Mouse (Mus musculus): ENCODE measurements around the gene Sp2. TPM values are rescaled to one million over a fixed set of nuclear protein-coding genes. Genes with fewer than 3 reads are reported as not detected.

The Sp2 gene
- polyA plus RNA-seq, 1 experiment from 2014 or later: 18.6 TPM

DNA sequence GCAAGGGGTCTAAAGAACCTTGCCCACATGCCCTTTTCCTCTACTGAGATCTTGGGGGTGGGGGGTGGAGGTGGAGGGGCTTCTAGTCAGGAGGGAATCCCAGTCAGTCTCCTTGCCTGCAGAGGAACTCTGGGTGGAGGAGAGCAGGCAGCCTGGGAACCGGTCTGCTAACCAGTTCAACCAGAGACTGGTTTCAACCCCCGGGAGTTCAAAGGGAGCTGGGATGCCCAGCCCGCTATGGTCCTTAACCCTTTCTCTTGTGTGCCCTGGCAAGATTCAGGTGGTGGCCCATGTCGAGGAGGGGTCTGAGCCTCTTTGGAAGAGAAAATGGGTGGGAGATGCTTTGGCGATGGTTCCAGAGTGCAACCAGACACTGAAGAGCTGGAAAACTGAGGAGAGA, 54.1 kb downstream of the Sp2 start:
- Histone ChIP-seq H3K4me2 (no peak overlapping the region), H3K4me3 (no peak overlapping the region), H3K36me3 (no peaks in the 10 kb centered on the region), H3K4me1 (replicated peaks) (no peaks in the 10 kb centered on the region), H3K27ac (replicated peaks) (no peak overlapping the region), H3K9me3 (no peaks in the 10 kb centered on the region), H3K9ac (no peak overlapping the region), H3K27me3 (peaks cover 13% of the 10 kb centered on the region; the same call in 1 of the 2 replicates)
- no peak for ATAC-seq (ENCODE audit: low FRiP score, low read depth)
- 12% methylated on average over 5 of the region's 5 CpGs for WGBS

DNA sequence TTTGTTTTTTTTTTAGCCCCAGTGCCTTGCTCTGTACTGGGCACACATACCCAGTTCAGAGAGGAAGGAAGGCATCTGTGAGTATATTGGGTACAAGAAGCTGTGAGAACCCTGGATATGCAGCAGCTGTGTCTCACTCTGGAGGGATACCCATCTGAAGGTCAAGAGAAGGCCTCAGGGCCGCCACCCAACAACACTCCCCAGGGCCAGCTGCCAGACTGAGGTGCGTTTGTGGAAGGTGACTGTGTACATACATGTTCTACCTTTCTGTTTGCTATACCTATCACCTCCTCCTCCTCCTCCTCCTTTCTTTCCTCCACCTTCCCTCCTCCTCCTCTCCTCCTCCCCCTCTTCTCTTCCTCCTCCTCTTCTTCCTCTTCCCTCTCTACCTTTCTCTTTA, 54.7 kb downstream of the Sp2 start, which contains the start of gene Prr15l:
Prr15l (plus strand) TSS at position 17 of the 400 bp plus-strand sequence.
- Histone ChIP-seq H3K27me3 (peaks cover 13% of the 10 kb centered on the region; the same call in 1 of the 2 replicates), H3K27ac (replicated peaks) (no peak within 1 kb of the TSS), H3K4me1 (replicated peaks) (no peaks in the 10 kb centered on the region), H3K9me3 (no peaks in the 10 kb centered on the region), H3K9ac (no peak within 1 kb of the TSS), H3K36me3 (no peaks in the 10 kb centered on the region), H3K4me2 (no peak within 1 kb of the TSS), H3K4me3 (no peak within 1 kb of the TSS)
- 76% methylated on average over 2 of the region's 2 CpGs for WGBS
- no peak for ATAC-seq (ENCODE audit: low FRiP score, low read depth)

DNA sequence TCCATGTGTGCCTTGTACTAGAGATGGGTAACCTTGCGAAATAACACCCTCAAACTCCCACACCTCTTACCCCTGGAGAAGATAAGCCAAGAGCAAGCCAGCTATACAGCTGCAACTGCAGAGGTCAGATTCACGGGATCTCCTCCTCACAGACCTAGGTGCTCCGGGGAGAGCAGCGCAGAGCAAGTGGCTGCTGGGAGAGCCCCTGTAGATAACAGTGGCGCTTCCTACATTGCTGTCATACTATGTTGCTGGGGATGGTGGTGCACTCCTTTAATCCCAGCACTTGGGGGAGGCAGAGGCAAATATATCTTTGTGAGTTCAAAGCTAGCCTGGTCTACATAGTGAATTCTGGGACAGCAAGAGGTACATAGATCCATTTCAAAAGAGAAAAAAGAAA, 56.2 kb downstream of the Sp2 start:
- H3K4me1 ChIP-seq (replicated peaks): no peaks in the 10 kb centered on the region
- H3K9me3 ChIP-seq: no peaks in the 10 kb centered on the region
- no peak overlapping the region for H3K4me3 ChIP-seq
- no peak overlapping the region for H3K4me2 ChIP-seq
- no peak for ATAC-seq (ENCODE audit: low FRiP score, low read depth)
- peaks cover 13% of the 10 kb centered on the region; the same call in 1 of the 2 replicates for H3K27me3 ChIP-seq
- WGBS: 83% methylated on average over 5 of the region's 5 CpGs
- no peak overlapping the region for H3K9ac ChIP-seq
- H3K36me3 ChIP-seq: no peaks in the 10 kb centered on the region
- H3K27ac ChIP-seq (replicated peaks): no peak overlapping the region

DNA sequence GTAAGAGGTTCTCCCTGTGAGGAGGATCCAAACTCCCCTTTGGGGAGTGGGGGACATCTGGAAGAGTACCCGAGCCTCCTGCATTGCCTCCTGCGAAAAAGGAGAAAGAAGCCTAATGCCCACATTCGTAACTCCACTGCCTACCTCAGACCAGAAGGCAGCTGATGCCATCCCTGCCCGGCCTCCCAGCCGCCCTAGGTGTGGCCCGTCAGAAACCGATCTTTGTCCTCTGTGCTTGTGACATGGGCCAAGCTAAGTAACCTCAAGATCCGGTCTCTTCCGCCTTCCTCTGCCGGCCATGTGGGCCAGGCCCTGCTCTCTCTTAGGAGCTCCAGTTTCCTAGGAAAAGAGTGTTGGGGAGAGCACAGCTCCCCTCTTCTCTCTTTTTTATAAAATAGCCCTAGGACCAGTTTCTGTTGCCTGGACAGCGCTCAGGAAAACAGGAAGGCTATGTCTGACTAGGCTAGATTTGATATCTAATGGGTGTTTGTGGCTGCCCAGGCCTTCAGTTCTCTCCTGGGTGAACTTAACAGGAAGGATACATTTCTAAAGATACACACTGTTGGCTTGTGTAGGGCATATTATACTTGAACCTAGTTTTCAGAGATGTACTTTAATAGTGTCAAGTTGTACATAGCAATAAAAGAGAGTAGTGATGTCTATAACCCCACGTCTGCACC, 57.1 kb downstream of the Sp2 start:
- Histone ChIP-seq H3K9ac (no peak overlapping the region), H3K27me3 (peaks cover 13% of the 10 kb centered on the region; the same call in 1 of the 2 replicates), H3K4me3 (no peak overlapping the region), H3K27ac (replicated peaks) (no peak overlapping the region), H3K36me3 (no peaks in the 10 kb centered on the region), H3K9me3 (no peaks in the 10 kb centered on the region), H3K4me2 (no peak overlapping the region), H3K4me1 (replicated peaks) (no peaks in the 10 kb centered on the region)
- 90% methylated on average over 12 of the region's 12 CpGs for WGBS
- ATAC-seq (ENCODE audit: low FRiP score, low read depth): no peak

DNA sequence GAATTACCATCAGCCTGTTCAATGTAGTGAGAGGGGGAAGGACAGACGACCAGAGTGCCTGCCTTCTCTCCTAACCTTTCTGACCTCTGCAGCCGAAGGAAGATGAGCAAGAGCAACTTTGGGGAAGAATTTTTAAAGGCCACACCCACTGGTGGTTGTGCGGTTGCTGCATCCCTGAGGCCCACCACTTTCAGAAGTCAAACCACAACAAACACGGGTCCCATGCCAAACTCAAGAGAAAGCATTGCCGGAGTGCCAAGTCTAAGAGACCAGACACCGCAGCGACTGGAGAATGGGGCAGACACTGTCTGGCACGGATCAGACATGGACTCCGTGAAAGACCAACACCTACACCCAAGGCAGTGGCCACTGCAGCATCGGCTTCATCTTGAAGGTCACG, 57.9 kb downstream of the Sp2 start:
- ATAC-seq (ENCODE audit: low FRiP score, low read depth): no peak
- Histone ChIP-seq H3K36me3 (no peaks in the 10 kb centered on the region), H3K27me3 (peaks cover 13% of the 10 kb centered on the region; the same call in 1 of the 2 replicates), H3K4me1 (replicated peaks) (no peaks in the 10 kb centered on the region), H3K27ac (replicated peaks) (no peak overlapping the region), H3K9ac (no peak overlapping the region), H3K4me3 (no peak overlapping the region), H3K9me3 (no peaks in the 10 kb centered on the region), H3K4me2 (no peak overlapping the region)
- WGBS: 84% methylated on average over 11 of the region's 11 CpGs

DNA sequence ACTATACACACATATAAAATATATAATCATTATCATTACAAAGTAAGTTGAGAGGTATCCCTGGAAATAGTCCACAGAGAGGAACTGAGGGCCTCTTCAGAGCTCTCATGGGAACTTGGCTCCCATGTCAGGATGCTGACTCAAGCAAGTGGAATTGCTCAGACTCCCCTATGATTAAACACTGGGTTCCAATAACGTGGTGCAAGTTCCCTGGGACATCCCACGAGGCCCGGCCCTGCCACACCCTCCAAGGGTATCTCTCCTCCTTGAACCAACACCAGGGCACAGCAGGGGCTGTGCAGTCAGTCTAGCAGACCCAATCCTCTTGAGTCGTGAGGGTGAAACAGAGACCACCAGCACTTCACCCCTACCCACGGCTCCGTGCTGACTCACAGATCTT, 63.8 kb downstream of the Sp2 start:
- Histone ChIP-seq H3K27me3 (no peaks in the 10 kb centered on the region), H3K4me2 (no peak overlapping the region), H3K27ac (replicated peaks) (no peak overlapping the region), H3K4me1 (replicated peaks) (peaks cover 12% of the 10 kb centered on the region), H3K36me3 (no peaks in the 10 kb centered on the region), H3K4me3 (no peak overlapping the region), H3K9me3 (no peaks in the 10 kb centered on the region), H3K9ac (no peak overlapping the region)
- WGBS: 65% methylated on average over 6 of the region's 6 CpGs
- ATAC-seq (ENCODE audit: low FRiP score, low read depth): no peak

DNA sequence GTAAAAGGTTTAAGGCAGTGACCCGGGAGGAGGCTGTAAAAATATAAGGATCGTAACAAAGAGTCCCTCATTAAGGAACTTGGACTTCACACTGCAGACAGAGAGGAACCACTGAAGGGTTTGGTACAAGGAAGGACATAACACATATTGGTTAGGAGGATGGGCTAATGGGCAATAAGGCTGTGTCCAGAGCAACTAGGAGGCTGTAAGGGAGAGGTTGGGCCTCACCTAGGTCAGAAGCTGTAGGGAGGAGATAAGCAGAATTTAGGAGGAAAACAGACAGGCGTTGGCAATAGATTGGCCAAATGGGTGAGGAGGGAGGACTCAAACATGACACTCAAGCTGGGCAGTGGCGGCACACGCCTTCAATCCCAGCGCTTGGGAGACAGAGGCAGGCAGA, 65.3 kb downstream of the Sp2 start:
- no peak overlapping the region for H3K27ac ChIP-seq (replicated peaks)
- ATAC-seq (ENCODE audit: low FRiP score, low read depth): no peak
- 93% methylated on average over 6 of the region's 6 CpGs for WGBS
- no peaks in the 10 kb centered on the region for H3K36me3 ChIP-seq
- H3K4me2 ChIP-seq: no peak overlapping the region
- no peak overlapping the region for H3K9ac ChIP-seq
- peaks cover 12% of the 10 kb centered on the region for H3K4me1 ChIP-seq (replicated peaks)
- no peaks in the 10 kb centered on the region for H3K9me3 ChIP-seq
- H3K4me3 ChIP-seq: no peak overlapping the region
- H3K27me3 ChIP-seq: no peaks in the 10 kb centered on the region

DNA sequence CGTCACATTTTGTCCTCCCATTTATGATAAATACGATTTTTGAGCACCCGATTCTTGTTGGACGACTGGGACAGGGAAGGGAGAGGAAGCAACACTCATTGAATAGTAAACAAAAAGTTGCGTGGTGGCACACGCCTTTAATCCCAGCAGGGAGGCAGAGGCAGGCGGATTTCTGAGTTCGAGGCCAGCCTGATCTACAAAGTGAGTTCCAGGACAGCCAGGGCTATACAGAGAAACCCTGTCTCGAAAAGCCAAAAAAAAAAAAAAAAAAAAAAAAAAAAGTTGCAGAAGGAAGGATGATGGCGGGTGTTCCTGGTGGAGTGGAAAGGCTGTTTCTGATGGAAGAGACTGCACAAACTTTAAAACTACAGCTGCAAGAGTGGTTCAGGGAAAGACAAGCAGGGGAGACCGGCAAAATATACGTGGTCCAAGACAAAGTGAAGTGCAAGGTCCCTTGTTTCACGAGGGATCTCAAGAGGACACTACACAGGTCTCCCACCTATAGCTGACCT, 65.8 kb downstream of the Sp2 start:
- peaks cover 12% of the 10 kb centered on the region for H3K4me1 ChIP-seq (replicated peaks)
- H3K9me3 ChIP-seq: no peaks in the 10 kb centered on the region
- no peak overlapping the region for H3K9ac ChIP-seq
- peaks cover 2% of the 10 kb centered on the region; the same call in 1 of the 2 replicates for H3K36me3 ChIP-seq
- H3K27me3 ChIP-seq: no peaks in the 10 kb centered on the region
- no peak for ATAC-seq (ENCODE audit: low FRiP score, low read depth)
- H3K4me2 ChIP-seq: peak overlapping the region; percentile 54
- peak overlapping the region; percentile 32 for H3K4me3 ChIP-seq
- H3K27ac ChIP-seq (replicated peaks): no peak overlapping the region
- WGBS: 35% methylated on average over 13 of the region's 13 CpGs

DNA sequence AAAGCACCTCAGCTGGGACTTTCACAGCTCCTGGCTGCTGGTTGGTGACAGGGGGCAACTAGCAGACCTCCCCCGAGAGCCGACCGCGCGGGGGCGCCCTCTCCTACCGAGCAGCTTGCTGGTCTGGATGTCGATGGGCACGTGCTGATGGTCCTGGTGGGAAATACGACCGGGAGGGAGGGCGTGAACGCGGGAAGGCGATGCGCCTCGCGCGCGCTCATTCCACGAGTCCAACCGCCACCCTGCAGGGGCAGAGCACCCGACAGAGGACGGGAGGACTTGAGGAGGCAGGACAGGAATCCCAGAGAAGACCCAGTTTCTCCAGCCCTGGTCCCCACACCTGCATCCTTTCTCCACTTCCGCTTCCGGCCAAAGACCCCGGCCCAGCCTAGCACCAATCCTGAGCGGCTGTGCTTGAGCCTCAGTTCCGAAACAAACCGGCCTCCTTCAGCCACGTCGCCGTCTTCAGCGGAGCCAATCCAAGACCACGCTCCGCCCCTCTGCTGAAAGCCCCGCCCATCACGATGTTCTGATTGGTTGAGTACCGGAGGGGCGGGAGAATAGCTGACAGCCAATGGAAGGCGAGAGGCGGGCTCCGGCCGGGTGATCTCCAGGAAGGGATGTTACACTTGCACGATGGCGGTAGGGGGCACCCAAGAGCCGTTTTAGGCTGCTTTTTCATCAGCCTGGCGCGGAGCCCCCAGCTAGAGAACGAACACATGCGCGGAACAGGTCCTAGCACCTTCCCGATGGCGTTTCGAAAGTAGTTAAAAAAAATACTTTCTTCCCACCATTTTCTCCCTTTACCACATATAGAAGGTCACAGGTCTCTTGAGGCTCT, 66.5 kb downstream of the Sp2 start, which contains the start of gene Cdk5rap3:
Cdk5rap3 (minus strand) TSS at position 453 of the 841 bp plus-strand sequence.
- H3K4me3 ChIP-seq: peak within 1 kb of the TSS; percentile 71
- H3K36me3 ChIP-seq: peaks cover 9% of the 10 kb centered on the region; the same call in 1 of the 2 replicates
- H3K4me2 ChIP-seq: peak within 1 kb of the TSS; percentile 94
- H3K9ac ChIP-seq: peak within 1 kb of the TSS; percentile 64
- H3K9me3 ChIP-seq: no peaks in the 10 kb centered on the region
- no peaks in the 10 kb centered on the region for H3K27me3 ChIP-seq
- H3K4me1 ChIP-seq (replicated peaks): peaks cover 12% of the 10 kb centered on the region
- ATAC-seq (ENCODE audit: low FRiP score, low read depth): peak; percentile 99
- WGBS: under 1% methylated on average over 54 of the region's 55 CpGs
- H3K27ac ChIP-seq (replicated peaks): peak within 1 kb of the TSS; percentile 78

DNA sequence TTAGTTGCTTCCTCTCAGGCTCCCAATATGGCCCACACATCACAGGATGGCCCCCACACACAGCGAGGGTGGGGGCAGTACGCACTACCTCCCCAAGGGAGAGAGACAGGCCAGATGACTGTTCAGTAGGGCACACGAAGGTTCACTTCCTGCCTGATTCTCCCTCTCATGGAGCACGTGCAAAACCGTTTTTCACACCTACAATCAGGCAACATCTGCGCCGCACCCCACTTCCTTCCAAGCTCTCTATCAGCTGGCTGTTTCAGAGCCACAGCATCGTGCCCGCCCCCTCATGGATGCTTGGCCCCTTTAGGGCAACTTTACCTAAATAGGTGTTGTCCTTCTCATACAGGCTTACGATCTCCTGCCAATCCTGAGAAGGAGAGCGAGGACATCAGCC, 70.1 kb downstream of the Sp2 start:
- Histone ChIP-seq H3K4me2 (no peak overlapping the region), H3K9ac (no peak overlapping the region), H3K4me1 (replicated peaks) (peaks cover 21% of the 10 kb centered on the region), H3K36me3 (peaks cover 12% of the 10 kb centered on the region; the same call in 1 of the 2 replicates), H3K4me3 (no peak overlapping the region), H3K9me3 (no peaks in the 10 kb centered on the region), H3K27ac (replicated peaks) (no peak overlapping the region), H3K27me3 (no peaks in the 10 kb centered on the region)
- WGBS: 91% methylated on average over 11 of the region's 11 CpGs
- ATAC-seq (ENCODE audit: low FRiP score, low read depth): no peak

DNA sequence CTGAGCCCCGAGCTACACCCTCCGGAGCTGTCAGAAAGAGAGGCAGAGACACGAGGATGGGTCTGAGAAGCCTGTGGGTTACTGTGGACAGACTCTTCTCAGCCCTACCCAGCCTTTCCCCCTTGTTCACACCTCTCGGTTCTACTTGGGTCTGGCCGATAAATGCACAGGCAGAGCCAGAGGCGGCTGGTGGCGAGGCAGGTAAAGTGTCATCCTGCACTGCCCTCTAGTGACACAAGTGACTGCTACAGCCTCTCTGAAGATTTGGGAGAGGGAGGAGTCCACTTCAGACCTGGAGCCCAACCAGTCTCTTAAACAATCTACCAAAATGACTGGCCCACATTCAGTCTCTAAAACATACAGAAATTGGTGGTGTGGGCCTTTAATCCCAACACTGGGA, 72.8 kb downstream of the Sp2 start:
- 18% methylated on average over 7 of the region's 7 CpGs for WGBS
- no peak overlapping the region for H3K9ac ChIP-seq
- ATAC-seq (ENCODE audit: low FRiP score, low read depth): peak; percentile 24; the same call in 1 of the 2 replicates
- H3K4me1 ChIP-seq (replicated peaks): peaks cover 38% of the 10 kb centered on the region
- peaks cover 12% of the 10 kb centered on the region; the same call in 1 of the 2 replicates for H3K36me3 ChIP-seq
- H3K9me3 ChIP-seq: no peaks in the 10 kb centered on the region
- H3K27me3 ChIP-seq: no peaks in the 10 kb centered on the region
- no peak overlapping the region for H3K27ac ChIP-seq (replicated peaks)
- H3K4me3 ChIP-seq: no peak overlapping the region
- H3K4me2 ChIP-seq: no peak overlapping the region

DNA sequence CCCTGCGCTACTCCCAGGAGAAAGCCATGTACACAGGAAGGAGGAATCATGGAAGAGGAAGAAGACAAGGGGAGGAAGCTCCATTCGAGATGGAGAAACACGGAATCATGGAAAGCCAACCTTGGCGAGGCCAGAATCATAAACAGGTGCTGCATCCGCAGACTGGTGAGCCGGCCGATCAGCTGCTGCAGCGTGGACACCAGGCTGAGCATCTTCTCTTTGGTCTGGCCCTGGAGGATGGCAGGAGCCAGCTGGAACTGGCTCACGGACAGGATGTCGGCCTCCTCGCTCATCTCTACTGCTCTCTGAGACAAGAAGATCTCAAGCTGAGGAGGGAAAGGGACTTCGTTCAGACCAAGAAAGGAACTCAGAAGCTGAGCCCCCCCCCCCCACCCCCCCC, 74.2 kb downstream of the Sp2 start:
- 89% methylated on average over 12 of the region's 12 CpGs for WGBS
- peak overlapping the region; percentile 70 for H3K27ac ChIP-seq (replicated peaks)
- no peak overlapping the region for H3K4me2 ChIP-seq
- no peak overlapping the region for H3K9ac ChIP-seq
- no peak overlapping the region for H3K4me3 ChIP-seq
- H3K36me3 ChIP-seq: peaks cover 12% of the 10 kb centered on the region; the same call in 1 of the 2 replicates
- no peaks in the 10 kb centered on the region for H3K9me3 ChIP-seq
- no peak for ATAC-seq (ENCODE audit: low FRiP score, low read depth)
- H3K4me1 ChIP-seq (replicated peaks): peaks cover 38% of the 10 kb centered on the region
- no peaks in the 10 kb centered on the region for H3K27me3 ChIP-seq

All from hindbrain, embryonic 15.5 days (tissue).